Mouse (Mus musculus) forebrain, embryonic 10.5 days (tissue): Measurements from ENCODE around the gene Gxylt1. TPM values are rescaled to one million over a fixed set of nuclear protein-coding genes. Genes with fewer than 3 reads are reported as not detected.

Experiments used
- DNase-seq: peaks from one replicate; pipeline ENCODE4 v3.0.0-alpha.2; 2017; ENCODE audit warnings: low spot score; ENCODE audit errors: extremely low spot score
- H3K27ac ChIP-seq: fragments of 300-500 bp; sonication (generic); 2 replicates; pipeline ENCODE4 v1.5.1; 2016; ENCODE audit warnings: mild to moderate bottlenecking
- H3K27me3 ChIP-seq: fragments of 300-500 bp; sonication (generic); 2 replicates; pipeline ENCODE4 v1.6.1; 2016; ENCODE audit warnings: mild to moderate bottlenecking; ENCODE audit not compliant: poor library complexity, severe bottlenecking
- H3K36me3 ChIP-seq: fragments of 300-500 bp; sonication (generic); replicated peaks from 2 replicates; pipeline ENCODE4 v1.6.1; 2016; ENCODE audit warnings: mild to moderate bottlenecking, moderate library complexity
- H3K4me1 ChIP-seq: fragments of 300-500 bp; sonication (generic); 2 replicates; pipeline ENCODE4 v1.6.1; 2016
- H3K4me3 ChIP-seq: fragments of 300-500 bp; sonication (generic); 2 replicates; pipeline ENCODE4 v1.5.1; 2016; ENCODE audit warnings: mild to moderate bottlenecking, moderate library complexity
- H3K9me3 ChIP-seq: fragments of 300-500 bp; sonication (generic); 2 replicates; pipeline ENCODE4 v1.6.1; 2016; ENCODE audit warnings: mild to moderate bottlenecking, moderate library complexity
- WGBS: fragments of 180-500 bp; shearing (Covaris S2); methylation state at CpG from one replicate; pipeline ENCODE4 v1.1.7; 2016; 5-methylcytosine and 5-hydroxymethylcytosine counted together
- polyA plus RNA-seq: library from polyadenylated mRNA; unstranded; fragments of >200 nt; fragmentation: Nextera tagmentation; extraction: Ambion mirVana; gene quantifications from 2 replicates; pipeline ENCODE4 v1.2.1, GENCODE M21; 2016

Gene Gxylt1
- polyA plus RNA-seq, 1 experiment from 2014 or later, result 16.0 TPM

DNA sequence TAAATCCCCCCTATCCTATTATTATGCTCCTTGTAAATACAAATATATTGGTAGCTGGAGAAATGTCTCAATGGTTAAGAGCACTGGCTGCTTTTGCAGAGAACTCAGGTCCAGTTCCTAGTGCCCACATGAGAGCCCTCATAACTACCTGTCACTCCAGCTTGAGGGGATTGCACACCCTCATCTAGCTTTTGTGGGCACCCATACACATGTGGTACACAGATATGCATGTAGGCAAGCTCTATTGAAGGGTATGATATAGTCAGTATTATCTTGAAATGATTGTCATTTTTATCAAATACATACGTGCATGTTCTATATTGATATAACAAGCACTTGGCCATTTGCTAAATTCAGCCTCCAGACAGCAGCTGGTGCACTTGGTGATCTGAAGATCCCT, 70.1 kb downstream of the Gxylt1 start:
- no peak overlapping the region for H3K4me3 ChIP-seq
- H3K4me1 ChIP-seq, result no peaks in the 10 kb centered on the region
- WGBS, result 88% methylated on average over 1 of the region's 1 CpGs
- no peaks in the 10 kb centered on the region for H3K9me3 ChIP-seq
- no peaks in the 10 kb centered on the region for H3K36me3 ChIP-seq
- DNase-seq, result no peak
- no peaks in the 10 kb centered on the region for H3K27me3 ChIP-seq
- no peak overlapping the region for H3K27ac ChIP-seq

DNA sequence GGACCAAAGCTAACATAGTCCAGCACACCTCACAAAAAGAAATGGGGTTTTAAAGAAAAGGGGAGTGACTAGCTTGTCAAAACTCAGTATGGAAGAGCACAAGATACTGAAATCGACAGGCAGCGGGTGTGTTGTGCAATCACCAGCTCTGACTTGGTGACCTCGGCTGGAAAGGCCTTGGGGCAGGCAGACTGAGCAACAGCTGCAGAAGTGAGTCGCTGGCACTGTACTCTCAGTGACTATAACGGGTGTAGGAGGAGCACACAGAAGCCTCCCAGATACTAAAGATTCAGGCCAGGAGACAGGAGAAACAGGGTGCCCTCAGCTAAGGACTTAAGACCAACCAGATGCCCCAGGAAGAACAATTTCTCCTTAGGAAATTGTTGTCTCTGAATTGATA, 73.0 kb downstream of the Gxylt1 start:
- no peak overlapping the region for H3K27ac ChIP-seq
- H3K4me1 ChIP-seq, result no peaks in the 10 kb centered on the region
- 81% methylated on average over 5 of the region's 5 CpGs for WGBS
- no peaks in the 10 kb centered on the region for H3K36me3 ChIP-seq
- no peaks in the 10 kb centered on the region for H3K9me3 ChIP-seq
- DNase-seq, result no peak
- H3K4me3 ChIP-seq, result no peak overlapping the region
- no peaks in the 10 kb centered on the region for H3K27me3 ChIP-seq

DNA sequence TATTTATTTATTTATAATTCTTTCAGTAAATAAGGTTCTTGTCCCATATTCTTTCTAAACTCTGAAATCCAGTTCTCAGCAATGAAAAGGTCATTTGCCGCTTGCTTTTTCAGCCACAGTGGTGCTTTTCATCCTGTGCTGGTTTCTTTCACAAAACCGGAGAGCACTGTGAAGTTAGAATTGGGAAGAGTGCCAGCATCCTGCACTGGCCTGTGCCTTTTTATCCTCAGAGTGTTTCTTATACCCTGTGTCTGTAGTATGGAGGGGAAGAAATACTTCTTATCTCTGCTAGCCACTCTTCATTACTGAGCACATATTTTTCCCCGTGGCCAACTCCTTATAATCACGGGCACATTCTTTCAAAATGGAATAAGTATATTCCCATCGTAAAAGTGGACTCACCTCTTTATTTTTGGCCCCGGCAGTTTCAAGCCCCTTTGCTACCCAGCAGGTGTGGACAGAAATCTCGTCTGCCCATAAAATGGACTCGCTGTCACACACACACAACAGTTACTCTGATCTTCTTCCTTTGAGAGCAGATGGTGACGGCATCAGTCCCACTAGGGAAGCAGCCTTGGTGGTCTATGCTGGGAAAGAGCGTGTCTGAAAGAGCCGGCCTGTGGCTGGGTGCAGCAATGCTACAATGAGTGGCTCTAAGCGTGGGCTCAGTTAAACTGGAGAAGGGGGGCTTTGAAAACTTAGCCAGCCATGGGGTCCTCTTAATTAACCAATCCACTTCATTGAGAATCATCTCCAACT, 83.4 kb downstream of the Gxylt1 start:
- DNase-seq, result no peak
- H3K27ac ChIP-seq, result no peak overlapping the region
- H3K36me3 ChIP-seq, result no peaks in the 10 kb centered on the region
- H3K4me3 ChIP-seq, result no peak overlapping the region
- no peaks in the 10 kb centered on the region for H3K27me3 ChIP-seq
- H3K4me1 ChIP-seq, result no peaks in the 10 kb centered on the region
- no peaks in the 10 kb centered on the region for H3K9me3 ChIP-seq
- 88% methylated on average over 12 of the region's 12 CpGs for WGBS

Other genes starting within 250 kb of the Gxylt1 start
- 91.2 and 109 TPM in 2 replicates for gene Yaf2, start 61.8 kb upstream of the Gxylt1 start, polyA plus RNA-seq
- 146 and 151 TPM in 2 replicates for gene Zcrb1, start 123.2 kb upstream of the Gxylt1 start, polyA plus RNA-seq
- 102 and 103 TPM in 2 replicates for gene Pphln1, start 123.2 kb upstream of the Gxylt1 start, polyA plus RNA-seq